Mouse (Mus musculus) natural killer cell, adult 2 months (primary cell): ENCODE measurements at regions not wholly inside any gene's neighbourhood (a gene's known extent, or its start where the extent isn't known, plus 50 kb on each side); places are given as distances from the start of the nearest gene placed in this dataset.
"Not testable (repeated sequence)": the region's sequence is repeated elsewhere in the genome, so short reads cannot be mapped to it uniquely, and the experiment has no call there.

Experiments used
- DNase-seq, 2 experiments: peaks; one replicate each; pipeline ENCODE4 v3.0.0; 2022; ENCODE audit warnings: low spot score in 2 of 2

DNA sequence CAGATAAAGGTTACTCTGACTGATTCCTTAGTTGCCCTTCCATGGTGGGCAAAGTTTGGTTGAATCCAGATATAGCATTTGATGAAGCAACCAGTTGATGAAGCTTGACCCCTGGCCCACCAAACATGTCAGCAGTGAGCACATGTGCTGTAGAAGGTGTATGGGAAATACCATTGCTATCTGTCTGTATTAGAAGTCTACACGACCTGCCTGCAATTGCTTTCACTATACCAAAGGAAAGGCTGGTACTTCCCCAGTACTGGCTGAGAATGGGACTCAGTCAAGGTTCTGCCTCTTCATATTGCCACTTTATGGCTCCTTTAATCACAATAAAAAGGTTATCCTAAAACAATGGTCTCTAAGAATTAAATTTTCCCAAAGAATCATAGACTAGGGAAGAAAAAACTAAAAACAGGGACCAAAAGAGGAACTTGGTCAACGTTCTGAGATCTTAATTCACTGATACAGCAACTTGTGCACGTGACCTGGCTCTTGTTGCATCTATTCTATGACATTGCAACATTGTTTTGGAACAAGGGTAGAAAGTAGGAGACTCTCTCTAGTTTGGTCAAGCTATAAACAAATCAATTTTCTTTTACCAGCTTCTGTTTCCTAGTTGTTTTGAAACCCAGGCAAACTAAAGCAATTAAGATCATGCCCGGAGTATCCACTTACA is 284.0 kb downstream of the Rapgef2 start:
- DNase-seq = no peak

DNA sequence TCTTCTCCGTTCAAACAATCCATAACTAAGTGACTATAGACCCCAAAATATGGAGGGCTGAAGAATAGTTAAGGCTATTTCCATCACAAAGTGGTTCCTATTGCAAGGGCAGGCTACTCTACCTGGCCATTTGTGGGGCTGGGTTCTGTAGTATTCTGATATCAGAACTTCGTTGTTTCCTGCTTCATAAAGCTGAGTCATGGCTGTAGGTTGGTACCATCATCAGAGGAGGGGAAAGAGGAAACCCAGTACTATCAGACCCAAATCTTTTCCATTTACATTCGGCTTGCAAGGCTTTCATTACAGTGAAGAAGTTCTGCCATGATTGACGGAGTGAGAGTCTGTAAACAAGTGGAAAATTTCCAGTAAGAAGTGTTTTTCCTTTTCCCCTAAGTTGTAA is 284.6 kb downstream of the Rapgef2 start:
- DNase-seq = no peak

DNA sequence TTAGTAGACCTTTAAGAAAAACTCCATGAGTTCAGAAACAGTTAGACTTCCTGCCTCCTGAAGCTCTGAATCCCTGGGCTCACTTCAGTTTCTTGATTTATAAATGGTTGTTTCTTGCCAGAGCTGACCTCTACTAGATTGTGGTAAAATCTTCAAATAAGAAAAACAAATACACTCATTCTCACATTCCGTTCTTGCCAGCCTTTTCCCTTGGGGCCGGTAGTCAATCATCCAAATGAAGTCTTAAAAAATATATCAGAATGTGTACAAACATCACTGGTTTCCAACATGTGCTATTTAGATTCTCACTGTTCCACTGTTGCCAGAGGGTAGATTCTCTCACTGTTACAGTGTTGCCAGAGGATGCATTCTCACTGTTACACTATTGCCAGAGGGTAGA is 286.0 kb downstream of the Rapgef2 start:
- no peak for DNase-seq

DNA sequence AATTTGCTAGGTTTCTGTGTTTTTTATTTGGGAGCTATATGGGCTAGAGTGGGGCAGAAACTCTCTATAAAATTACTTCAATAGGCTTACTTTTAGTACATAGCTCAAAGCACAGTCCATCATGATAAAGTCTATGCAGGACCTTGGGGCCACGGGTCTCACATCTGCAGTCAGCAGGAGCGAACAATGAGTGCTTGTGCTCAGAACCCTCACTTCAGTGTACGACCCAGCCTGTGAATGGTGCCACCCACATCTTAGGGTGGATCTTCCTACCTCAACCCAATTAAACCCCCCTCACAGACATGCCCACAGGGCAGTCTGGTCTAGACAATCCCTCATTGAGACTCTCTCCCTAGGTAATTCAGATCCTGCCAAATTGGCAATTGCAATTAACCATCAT is 286.5 kb downstream of the Rapgef2 start:
- DNase-seq = no peak

DNA sequence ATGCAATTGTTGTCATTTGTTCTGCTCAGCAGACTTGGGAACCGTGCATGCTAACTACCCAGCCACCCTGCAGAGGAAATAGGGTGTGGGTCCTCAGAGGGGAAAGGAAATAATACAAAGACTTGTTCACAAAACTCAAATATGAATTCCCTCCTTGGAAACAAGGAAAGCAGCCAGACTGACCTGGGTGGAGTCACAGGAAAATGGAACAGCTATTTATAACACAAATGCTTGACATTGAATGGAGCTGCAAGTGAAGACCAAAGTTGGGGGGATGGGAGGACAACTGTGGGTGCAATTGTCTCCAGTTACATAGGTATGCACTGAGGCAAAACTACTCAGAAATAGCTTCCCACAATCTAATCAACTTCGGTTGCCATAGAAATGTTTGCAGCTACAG is 298.2 kb downstream of the Rapgef2 start:
- DNase-seq = no peak

DNA sequence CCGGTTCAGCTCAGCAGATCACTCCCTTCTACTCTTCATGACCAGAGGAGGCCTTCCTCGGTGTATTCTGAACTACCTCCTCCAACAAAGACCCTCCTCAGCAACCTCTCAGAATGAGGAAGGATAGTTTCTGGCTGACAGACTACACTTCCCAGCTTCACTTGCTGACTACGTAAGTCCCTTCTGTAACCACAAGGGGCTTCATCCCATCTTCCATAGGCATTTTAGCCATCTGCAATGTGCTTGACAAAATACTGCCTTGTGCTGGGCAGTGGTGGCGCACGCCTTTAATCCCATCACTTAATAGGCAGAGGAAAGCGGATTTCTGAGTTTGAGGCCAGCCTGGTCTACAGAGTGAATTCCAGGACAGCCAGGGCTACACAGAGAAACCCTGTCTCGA is 299.6 kb downstream of the Rapgef2 start:
- DNase-seq = no peak

DNA sequence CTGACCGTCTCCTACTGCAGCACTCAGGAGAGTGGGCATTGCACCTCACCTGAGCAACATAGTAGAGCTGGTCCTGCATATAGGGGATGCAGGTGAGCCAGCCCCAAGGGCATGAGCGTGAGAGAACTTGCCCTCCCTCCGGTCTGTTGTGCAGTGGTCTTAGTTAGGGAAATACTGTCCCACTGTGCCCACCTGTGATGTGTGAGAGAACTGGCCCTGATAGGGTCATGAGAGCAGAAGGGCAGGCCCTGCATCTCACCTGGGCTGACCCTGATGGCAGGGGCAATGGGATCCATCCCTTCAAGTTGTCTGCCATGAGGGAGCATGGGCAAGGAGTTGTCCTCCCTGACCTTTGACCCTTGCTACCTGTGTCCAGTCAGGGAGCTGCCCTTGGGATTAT is 305.3 kb downstream of the Rapgef2 start:
- DNase-seq = no peak

DNA sequence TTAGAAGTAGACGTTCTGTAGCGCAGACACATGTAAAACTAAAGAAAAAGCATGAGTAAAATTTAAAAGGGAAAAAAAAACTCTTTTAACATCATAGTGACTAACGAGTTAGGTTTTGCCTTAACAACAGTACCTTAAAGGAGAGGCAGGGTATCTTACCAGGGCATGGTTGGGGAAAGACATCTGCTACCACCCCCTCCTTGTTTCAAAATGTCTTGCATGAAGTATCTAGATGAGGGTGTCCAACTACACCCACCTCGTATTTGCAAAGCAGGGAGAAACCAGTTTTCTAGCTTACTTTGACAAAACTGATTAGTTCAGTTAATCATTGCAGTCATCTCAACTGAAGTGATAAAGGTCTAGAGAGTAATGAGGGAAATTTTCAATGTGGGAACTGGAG is 307.5 kb downstream of the Rapgef2 start:
- no peak for DNase-seq

DNA sequence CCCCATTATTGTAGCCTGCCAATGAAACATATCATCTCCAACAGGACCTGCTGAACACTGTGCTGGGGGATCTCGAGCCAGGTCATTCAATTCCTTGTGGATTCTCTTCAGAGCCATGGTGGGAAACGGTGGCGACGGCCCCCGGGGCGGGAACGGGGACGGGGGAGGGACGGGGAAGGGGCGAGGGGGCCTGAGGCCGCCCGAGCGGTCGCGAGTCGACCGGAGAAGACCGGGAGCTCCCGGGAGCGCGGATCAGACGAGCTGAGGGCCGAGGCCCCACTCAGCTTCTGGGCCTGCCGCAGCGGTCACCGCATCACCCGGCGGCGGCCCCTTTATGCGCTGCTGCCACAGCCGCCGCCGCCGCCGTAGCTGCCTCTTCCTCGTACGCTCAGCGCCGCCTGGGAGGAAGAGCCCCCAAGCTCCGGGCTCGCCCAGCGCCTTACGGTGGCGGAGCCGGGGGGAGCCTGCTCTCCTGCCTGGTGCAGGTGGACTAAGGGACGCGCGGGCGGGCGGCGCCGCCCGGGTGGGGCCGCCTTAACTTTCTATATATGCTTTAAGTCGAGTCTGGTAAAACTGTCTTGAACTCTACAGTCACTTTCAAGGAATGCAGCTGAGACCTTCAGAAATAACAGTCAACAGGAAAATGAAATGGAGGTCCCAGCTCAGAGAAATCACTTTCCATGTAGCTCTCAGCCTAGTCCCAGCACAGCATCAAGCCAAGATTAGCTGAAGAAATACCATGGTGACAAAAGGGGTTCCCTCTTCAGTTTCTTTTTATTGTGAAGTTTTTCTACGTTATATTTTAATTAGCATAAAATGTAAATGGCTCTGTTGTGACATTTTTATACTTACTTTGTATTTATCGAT is 319.4 kb downstream of the Rapgef2 start:
- DNase-seq = not testable (repeated sequence)

DNA sequence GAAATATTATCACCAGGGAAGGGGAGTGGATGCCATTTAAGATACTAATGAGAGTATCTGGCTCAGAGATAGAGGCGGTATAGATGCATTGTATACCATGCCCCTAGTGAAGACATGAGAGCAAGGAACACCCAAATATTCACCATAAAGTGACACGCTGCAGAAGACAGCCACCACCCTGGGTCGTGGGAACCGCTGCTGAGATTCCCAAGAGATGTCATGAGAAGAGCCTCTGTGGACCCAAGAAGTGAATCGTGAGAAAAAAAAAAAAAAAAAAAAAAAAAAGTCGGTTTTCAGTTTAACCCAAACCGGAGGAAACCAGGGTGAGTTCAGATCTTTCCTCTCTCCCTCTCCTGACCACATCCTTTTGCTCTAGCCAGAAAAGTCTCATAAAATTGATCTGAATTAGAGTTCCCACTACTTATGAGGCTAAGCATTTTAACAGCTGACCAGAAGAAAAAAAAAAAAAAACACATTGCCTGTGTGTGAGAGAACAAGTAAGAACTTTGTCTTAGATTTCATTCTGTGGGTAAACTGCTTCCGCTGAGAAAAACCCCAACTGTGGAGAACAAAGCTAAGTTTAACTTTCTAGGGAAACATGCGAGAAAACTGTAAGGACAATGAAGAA is 322.0 kb downstream of the Rapgef2 start:
- peak in 1 of 2 experiments; percentile 13 for DNase-seq

DNA sequence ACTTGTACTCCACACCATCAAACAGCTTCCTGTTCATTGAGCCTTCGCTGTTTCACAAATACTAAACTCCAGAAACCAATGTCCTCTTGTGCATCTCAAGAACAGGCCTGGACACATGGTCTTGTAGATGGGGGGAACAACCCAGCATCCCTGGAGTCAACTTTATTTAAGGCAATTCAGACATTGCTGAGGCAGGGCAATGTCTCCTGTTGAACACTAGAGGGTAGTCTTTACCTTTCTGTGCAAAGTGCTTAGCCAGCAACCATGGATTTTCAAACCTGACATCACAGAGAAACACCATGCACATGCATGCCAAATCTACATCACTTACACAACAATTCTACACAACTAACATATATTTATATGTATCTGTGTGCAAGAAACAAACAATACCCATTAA is 327.5 kb downstream of the Rapgef2 start:
- peak; percentile 26 to 27 for DNase-seq

DNA sequence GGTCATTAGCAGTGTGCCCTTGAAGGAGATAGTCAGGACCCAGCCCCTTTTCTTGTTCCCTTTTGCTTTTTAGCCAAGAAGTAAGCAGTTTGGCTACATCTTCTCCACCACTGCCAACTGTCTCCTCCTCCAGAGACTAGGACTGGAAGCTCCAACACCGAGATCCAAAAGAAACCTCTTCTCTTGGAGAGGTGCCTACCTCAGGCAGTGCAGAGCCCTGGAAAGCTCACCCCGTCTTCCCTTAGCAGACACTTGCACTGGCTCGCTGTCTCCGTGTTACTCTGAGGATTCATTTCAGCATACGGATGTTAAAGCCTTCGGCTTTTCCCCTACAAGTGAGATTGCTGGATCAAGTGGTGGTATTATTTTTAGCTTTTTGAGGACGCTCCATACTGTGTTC is 331.0 kb downstream of the Rapgef2 start:
- DNase-seq = no peak

DNA sequence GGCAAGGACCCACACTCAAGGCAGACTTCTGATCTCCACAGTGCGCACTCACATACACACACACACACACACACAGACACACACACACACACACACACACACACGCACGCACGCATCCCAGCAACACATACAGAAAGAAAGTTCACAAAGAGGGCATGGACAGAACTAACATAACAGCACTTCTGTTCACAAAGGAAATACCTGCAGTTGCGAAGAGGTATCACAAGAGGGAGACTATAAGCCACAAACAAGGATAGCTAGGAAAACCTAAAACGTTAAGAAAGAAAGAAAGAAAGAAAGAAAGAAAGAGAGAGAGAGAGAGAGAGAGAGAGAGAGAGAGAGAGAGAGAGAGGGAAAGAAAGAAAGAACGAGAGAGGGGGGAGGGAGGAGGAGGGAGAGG is 336.9 kb downstream of the Rapgef2 start:
- DNase-seq = not testable (repeated sequence)

DNA sequence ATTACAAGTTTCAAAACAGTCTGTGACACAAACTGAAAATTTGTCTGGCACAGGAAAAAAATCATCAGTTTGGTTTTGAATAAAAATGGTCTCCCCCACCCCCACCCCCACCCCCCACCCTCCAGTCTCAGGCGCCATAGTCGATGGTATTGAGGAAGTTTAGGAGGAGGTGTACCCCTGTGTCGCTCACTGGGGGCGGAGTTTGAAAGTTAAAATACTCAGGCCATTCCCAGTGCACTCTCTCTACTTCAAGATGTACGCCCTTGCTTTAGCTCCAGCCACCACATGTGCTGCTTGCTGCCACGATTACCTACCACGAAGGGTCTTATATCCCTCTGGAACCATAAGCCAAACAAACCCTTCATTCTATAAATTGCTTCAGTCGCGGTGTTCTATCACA is 337.6 kb downstream of the Rapgef2 start:
- DNase-seq = no peak

DNA sequence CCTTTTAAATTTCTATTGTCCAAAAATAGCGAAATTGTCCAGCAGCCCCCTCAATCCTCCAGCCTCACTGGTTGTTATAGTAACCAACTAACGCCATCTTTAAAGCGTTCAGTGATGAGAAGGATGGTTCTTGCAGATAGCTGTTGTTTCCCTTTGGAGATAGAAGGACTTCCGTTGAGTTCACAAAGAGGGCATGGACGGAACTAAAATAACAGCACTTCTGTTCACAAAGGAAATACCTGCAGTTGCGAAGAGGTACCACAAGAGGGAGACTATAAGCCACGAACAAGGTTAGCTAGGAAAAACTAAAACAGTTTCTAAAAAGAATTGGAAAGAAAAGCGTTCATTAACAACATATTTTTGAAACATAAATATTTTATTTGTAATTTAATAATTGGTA is 338.1 kb downstream of the Rapgef2 start:
- peak; percentile 22 to 42 for DNase-seq

DNA sequence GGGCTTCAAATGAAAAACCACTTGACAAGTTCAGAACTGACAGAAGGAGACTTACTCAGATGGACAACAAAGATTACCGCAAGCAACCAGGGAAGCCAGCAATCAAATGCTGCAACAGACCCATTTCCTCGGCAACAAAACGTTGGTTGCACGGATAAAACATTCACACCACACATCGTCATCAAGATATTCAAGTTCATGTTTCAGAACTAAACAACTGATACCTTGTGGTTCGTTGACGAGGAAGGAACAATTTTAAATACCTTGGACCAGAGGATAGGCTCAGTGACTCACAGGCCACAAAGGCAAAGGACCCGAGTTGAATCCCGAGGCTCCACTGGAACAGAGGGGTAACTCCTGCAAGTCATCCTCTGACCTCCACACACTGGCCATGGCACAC is 339.1 kb downstream of the Rapgef2 start:
- no peak for DNase-seq

DNA sequence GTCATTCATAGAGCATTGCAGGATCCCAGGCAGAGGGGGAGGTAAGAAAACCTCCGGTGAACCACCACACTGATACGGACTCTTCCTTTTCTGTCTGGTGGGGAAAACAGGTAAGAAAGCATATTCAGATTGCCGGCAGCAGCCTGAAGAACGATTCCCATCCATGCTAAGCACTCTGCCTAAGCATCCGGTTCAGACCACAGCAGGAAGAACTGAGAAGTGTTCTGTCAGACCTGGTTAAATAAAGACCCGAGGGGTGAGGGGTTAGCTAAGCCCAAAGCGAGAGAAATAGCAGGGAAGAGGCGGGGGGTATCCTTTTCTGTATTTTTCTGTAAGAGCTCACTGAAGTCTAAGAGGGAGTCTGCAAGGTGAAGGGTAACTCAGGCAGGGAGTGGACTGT is 342.1 kb downstream of the Rapgef2 start:
- DNase-seq = no peak

DNA sequence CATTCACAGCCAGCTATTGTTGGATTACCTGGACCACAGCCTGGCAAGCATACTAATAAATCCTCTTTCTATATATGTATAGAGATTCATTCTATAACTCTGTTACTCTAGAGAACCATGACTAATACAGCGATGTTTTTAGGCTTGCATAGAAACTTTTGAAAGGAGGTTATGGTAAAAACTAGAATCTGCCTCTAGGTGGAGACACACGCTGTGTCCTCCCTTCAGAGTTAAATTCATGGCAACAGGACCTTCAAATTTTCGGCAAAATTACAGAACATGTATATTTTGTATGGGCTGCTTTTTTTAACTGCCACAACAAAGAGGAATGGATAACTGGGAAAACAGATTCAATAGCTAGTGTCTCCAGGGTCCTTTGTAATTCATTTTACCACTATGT is 353.3 kb downstream of the Rapgef2 start:
- DNase-seq = no peak

DNA sequence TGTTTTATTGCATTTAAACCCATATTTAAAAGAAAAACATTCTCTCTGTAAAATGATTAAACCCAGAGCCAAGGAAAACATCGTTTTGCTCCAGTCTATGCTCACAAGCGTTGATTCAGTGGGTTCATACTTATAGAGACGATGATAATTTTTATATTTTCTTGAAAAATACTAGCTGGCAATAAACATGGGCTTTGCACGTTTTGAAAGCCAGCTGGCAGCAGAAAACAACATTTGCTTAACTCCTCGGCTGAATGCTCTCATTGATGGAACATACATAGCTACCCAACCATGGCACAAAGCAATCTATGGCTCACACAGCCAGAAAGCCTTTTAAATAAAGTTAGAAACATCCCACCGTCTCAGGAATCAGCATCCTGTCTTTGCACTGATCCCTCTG is 366.5 kb downstream of the Rapgef2 start:
- DNase-seq = no peak

DNA sequence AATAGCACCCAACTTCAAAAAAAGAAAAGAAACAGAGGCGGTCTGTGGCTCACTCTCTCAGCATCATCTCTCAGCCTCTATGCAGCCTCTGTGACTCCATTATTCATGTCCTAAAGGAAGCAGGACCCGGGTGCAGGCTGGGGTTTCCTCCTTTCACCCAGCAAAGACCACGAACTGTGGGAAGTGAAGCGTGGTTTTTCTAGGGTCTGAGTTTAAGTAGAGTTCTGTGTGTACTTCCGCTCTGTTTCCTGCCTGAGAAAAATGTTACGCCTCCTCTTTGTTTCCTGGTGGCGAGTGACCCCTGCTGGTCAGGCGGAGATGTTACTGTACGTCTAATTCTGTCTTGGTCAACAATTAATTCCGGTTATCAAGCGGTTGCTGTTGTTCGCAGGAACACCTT is 366.9 kb downstream of the Rapgef2 start:
- peak; percentile 64 to 82 for DNase-seq

DNA sequence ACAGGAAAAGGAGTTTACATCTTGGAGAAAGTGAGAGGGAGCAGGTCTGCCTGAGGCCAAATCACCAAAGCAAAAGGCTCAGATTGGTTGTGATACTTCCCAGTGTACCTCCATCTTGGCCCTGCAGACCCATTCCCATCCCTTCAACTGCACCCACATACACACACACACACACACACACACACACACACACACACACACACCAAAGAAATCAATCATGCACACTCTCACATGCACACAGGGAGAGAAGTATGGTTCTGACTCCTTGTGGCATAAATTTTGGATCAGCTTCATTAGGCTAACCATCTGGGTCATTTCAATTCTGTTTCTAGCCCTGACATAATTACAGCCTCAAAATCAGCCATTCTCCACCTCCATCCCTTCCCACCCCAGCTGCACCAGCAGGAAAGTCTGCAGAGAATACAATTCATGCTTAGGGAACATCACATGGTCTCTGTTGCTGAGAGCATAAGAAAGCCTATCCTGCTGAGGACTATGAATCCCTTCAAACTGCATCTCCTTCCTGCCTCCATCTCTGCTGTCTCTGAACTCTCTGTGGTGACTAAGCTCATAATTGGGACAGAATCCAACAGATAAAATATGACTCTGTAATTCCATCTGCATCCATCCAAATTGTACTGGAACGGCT is 378.0 kb downstream of the Rapgef2 start:
- no peak for DNase-seq

DNA sequence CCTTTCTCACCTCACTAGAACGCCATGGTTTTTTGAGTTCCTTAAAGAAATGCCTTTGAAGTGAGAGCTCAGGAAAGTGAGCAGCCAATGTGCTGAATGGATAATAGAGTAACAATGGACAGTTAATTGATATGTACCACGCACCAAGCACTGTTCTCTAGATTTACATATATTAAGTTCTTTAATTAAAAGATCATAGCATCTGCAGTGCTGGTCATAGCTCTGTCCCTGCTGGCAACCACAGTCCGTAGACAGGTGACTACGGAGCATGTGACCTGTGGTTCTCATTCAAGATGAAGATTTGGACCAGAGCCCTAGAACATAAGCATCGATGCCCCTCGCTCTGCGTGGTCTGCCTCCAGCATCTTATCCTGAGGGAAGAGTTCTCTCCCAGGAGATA is 378.5 kb downstream of the Rapgef2 start:
- no peak for DNase-seq
